Mouse (Mus musculus) kidney, postnatal 0 days (tissue): ENCODE measurements around the gene Slc39a1. TPM values are rescaled to one million over a fixed set of nuclear protein-coding genes. Genes with fewer than 3 reads are reported as not detected.

Experiments used
- ATAC-seq: fragments of 200-750 bp; cut with Nextera tagmentation; replicated peaks from 2 replicates; pipeline ENCODE4 v1.8.0; 2017; ENCODE audit warnings: low read depth, moderate number of reproducible peaks, moderate TSS enrichment, moderate library complexity; ENCODE audit not compliant: low FRiP score
- DNase-seq: peaks from one replicate; pipeline ENCODE4 v3.0.0-alpha.2; 2016; ENCODE audit warnings: low spot score
- H3K27ac ChIP-seq: fragments of 300-500 bp; sonication (generic); 2 replicates; pipeline ENCODE4 v1.5.1; 2014; ENCODE audit warnings: mild to moderate bottlenecking
- H3K27me3 ChIP-seq: fragments of 300-500 bp; sonication (generic); 2 replicates; pipeline ENCODE4 v1.6.1; 2014; ENCODE audit warnings: low read length, mixed read lengths; ENCODE audit not compliant: insufficient read depth
- H3K36me3 ChIP-seq: fragments of 300-500 bp; sonication (generic); 2 replicates; pipeline ENCODE4 v1.6.1; 2014; ENCODE audit warnings: low read length, mixed read lengths; ENCODE audit not compliant: insufficient read depth
- H3K4me1 ChIP-seq: fragments of 300-500 bp; sonication (generic); replicated peaks from 2 replicates; pipeline ENCODE4 v1.6.1; 2014; ENCODE audit warnings: antibody characterized with exemption, low read length, mixed read lengths; ENCODE audit not compliant: insufficient read depth
- H3K4me2 ChIP-seq: fragments of 300-500 bp; sonication (generic); 2 replicates; pipeline ENCODE4 v1.6.1; 2014; ENCODE audit warnings: mild to moderate bottlenecking, low read length, moderate library complexity, mixed read lengths
- H3K4me3 ChIP-seq: fragments of 300-500 bp; sonication (generic); replicated peaks from 2 replicates; pipeline ENCODE4 v1.5.1; 2014; ENCODE audit warnings: low read depth, low read length
- H3K9ac ChIP-seq: fragments of 300-500 bp; sonication (generic); 2 replicates; pipeline ENCODE4 v1.6.1; 2014; ENCODE audit warnings: low read depth, low read length
- H3K9me3 ChIP-seq: fragments of 300-500 bp; sonication (generic); replicated peaks from 2 replicates; pipeline ENCODE4 v1.6.1; 2016; ENCODE audit warnings: low read length, inconsistent platforms, mixed read lengths
- CTCF ChIP-seq: IDR thresholded peaks from 2 replicates; pipeline ENCODE4 v1.5.1; 2016; ENCODE audit warnings: antibody characterized with exemption, low read depth, mild to moderate bottlenecking, moderate library complexity
- WGBS: fragments of 180-500 bp; shearing (Covaris S2); extraction: QIAGEN DNeasy Blood & Tissue Kit; methylation state at CpG from one replicate; pipeline ENCODE4 v1.1.7; 2014; 5-methylcytosine and 5-hydroxymethylcytosine counted together
- polyA plus RNA-seq: library from polyadenylated mRNA; unstranded; fragments of >200 nt; fragmentation: Nextera tagmentation; extraction: Ambion mirVana; gene quantifications from 2 replicates; pipeline ENCODE4 v1.2.1, GENCODE M21; 2015

Gene Slc39a1
- polyA plus RNA-seq, 1 experiment from 2014 or later = 130 TPM

- Histone ChIP-seq H3K36me3 (peaks cover 11% of the 10 kb centered on the region), H3K4me1 (peaks cover 7% of the 10 kb centered on the region; the same call in 1 of the 2 replicates), H3K4me3 (no peak overlapping the region; the same call in 1 of the 2 replicates), H3K27ac (peak overlapping the region; percentile 98; the same call in 1 of the 2 replicates), H3K4me2 (peak overlapping the region; percentile 86), H3K27me3 (no peaks in the 10 kb centered on the region), H3K9ac (no peak overlapping the region), H3K9me3 (no peaks in the 10 kb centered on the region)
- WGBS = 91% methylated on average over 20 of the region's 20 CpGs
- DNase-seq = no peak
- no peak for ATAC-seq
- TF ChIP-seq CTCF = no peak
These were observed 19.2 kb downstream of the Slc39a1 start for GRCm38 (mm10) chr3:90266901-90267775.

DNA sequence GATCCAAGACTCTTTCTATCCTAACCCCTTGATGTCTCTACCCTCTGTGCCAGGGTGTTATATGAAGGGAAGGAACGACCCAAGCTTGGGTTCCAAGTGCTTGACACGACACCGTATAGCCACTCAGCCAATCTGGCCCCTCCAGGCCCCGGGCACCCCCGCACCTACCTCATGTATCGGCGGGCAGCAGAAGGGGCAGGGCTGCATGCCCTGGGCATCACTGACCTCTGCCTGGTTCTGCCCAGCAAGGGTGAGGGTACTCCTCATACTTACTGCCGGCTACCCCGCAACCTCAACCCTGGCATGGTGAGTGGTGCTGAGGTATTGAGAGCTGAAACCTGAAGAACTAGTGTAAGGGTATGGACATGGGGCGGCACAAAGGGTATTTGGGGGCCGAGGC is 20.2 kb downstream of the Slc39a1 start:
- 95% methylated on average over 11 of the region's 11 CpGs for WGBS
- Histone ChIP-seq H3K9me3 (no peaks in the 10 kb centered on the region), H3K27me3 (no peaks in the 10 kb centered on the region), H3K36me3 (0 out of 2 replicates have a peak, but pooled peaks cover 12% of the 10 kb centered on the region), H3K4me1 (peaks cover 7% of the 10 kb centered on the region; the same call in 1 of the 2 replicates), H3K9ac (no peak overlapping the region), H3K27ac (no peak overlapping the region), H3K4me2 (no peak overlapping the region), H3K4me3 (no peak overlapping the region)
- DNase-seq (no peak), ATAC-seq (no peak)
- no peak for TF ChIP-seq CTCF

DNA sequence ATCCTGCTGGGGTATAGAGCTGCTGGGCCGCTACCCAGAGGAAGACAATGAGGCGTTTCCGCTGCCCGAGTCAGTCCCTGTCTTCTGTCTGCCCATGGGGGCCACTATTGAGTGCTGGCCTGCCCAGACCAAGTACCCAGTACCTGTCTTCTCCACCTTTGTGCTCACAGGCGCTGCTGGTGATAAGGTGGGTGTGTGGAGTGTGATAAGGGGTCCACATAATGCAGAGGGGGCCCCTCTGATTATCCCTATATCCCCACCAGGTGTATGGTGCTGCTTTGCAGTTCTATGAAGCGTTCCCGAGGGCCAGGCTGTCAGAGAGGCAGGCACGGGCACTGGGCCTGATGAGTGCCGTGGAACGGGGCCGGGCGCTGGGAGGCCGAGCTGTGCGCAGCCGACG is 21.0 kb downstream of the Slc39a1 start:
- DNase-seq = no peak

DNA sequence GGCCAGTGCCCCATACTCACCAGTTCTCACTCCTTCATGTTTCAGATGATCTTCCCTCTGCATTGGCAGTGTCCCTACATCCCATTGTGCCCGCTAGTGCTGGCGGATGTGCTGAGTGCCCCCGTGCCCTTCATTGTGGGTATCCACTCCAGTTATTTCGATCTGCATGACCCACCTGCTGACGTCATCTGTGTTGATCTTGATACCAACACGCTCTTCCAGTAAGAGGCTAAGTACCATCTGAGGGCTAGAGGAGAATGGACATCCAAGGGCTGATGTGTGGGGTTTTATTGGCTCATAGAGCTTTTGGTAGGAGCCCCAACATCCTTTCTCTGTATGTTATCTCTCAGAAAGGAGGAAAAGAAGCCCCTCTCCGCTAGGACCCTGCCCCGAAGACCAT is 22.8 kb downstream of the Slc39a1 start:
- DNase-seq (no peak), ATAC-seq (no peak)
- Histone ChIP-seq H3K9me3 (no peaks in the 10 kb centered on the region), H3K9ac (no peak overlapping the region), H3K4me1 (peaks cover 7% of the 10 kb centered on the region; the same call in 1 of the 2 replicates), H3K4me2 (no peak overlapping the region), H3K36me3 (peaks cover 17% of the 10 kb centered on the region; the same call in 1 of the 2 replicates), H3K27ac (no peak overlapping the region), H3K4me3 (no peak overlapping the region), H3K27me3 (no peaks in the 10 kb centered on the region)
- 94% methylated on average over 8 of the region's 8 CpGs for WGBS
- TF ChIP-seq CTCF = no peak

More for the DNA sequence above, 21.0 kb downstream of the Slc39a1 start:
- Histone ChIP-seq H3K36me3 (peaks cover 12% of the 10 kb centered on the region; the same call in 1 of the 2 replicates), H3K4me2 (no peak overlapping the region), H3K9me3 (no peaks in the 10 kb centered on the region), H3K4me3 (no peak overlapping the region), H3K27me3 (no peaks in the 10 kb centered on the region), H3K9ac (no peak overlapping the region), H3K27ac (no peak overlapping the region), H3K4me1 (peaks cover 7% of the 10 kb centered on the region; the same call in 1 of the 2 replicates)
- no peak for ATAC-seq
- 91% methylated on average over 16 of the region's 16 CpGs for WGBS
- no peak for TF ChIP-seq CTCF

GRCm38 (mm10) chr3:90272170-90272569 is 24.2 kb downstream of the Slc39a1 start:
- no peak for DNase-seq
- WGBS = 74% methylated on average over 9 of the region's 9 CpGs

DNA sequence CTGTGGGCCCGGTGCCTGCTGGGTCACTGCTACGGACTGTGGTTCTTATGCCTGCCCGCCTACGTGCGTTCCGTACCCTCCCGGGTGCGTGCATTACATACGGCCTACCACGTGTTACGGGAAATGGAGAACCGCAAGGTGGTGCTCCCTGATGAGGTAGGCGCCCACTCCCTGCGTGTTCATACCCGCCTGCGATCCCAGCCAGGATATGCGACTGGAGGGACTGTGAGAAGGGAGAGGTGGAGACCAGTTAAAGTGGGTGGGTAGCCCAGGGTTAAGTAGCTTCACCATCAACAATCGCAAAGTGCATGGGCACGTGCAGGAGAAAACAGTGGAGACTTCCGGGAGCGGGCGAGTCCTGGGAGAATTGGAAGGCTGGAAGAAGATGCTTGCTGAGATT is 25.9 kb downstream of the Slc39a1 start:
- H3K27ac ChIP-seq = no peak overlapping the region
- no peak overlapping the region for H3K4me3 ChIP-seq
- peaks cover 27% of the 10 kb centered on the region for H3K36me3 ChIP-seq
- TF ChIP-seq CTCF = no peak
- ATAC-seq (no peak), DNase-seq (no peak)
- no peaks in the 10 kb centered on the region for H3K4me1 ChIP-seq
- no peaks in the 10 kb centered on the region for H3K27me3 ChIP-seq
- WGBS = 94% methylated on average over 22 of the region's 22 CpGs
- H3K4me2 ChIP-seq = no peak overlapping the region
- H3K9ac ChIP-seq = no peak overlapping the region
- H3K9me3 ChIP-seq = no peaks in the 10 kb centered on the region

More at GRCm38 (mm10) chr3:90272170-90272569, 24.2 kb downstream of the Slc39a1 start:
- no peak for ATAC-seq
- Histone ChIP-seq H3K27me3 (no peaks in the 10 kb centered on the region), H3K36me3 (peaks cover 27% of the 10 kb centered on the region), H3K4me1 (no peaks in the 10 kb centered on the region), H3K9me3 (no peaks in the 10 kb centered on the region), H3K9ac (no peak overlapping the region), H3K27ac (no peak overlapping the region), H3K4me3 (no peak overlapping the region), H3K4me2 (no peak overlapping the region)
- TF ChIP-seq CTCF = no peak
